Mouse (Mus musculus): ENCODE results near the gene Gm9936. TPM values are rescaled to one million over a fixed set of nuclear protein-coding genes. Genes with fewer than 3 reads are reported as not detected.

The Gm9936 gene
- polyA plus RNA-seq, 1 experiment from 2014 or later, result 0.18 TPM

- Histone ChIP-seq H3K27ac (ENCODE audit: low read length) (0 out of 2 replicates have a peak overlapping the region, but pooled peaks have one; percentile 24), H3K27me3 (ENCODE audit: control insufficient read depth, insufficient read depth, low read length) (no peaks in the 10 kb centered on the region), H3K9ac (ENCODE audit: low read length) (no peak overlapping the region), H3K4me3 (replicated peaks; ENCODE audit: low read length) (no peak overlapping the region), H3K36me3 (ENCODE audit: control insufficient read depth, insufficient read depth, low read length) (0 out of 2 replicates have a peak, but pooled peaks cover 15% of the 10 kb centered on the region), H3K4me2 (ENCODE audit: low read depth, low read length) (no peak overlapping the region), H3K9me3 (replicated peaks; ENCODE audit: control insufficient read depth, low read length) (no peaks in the 10 kb centered on the region), H3K4me1 (ENCODE audit: control insufficient read depth, insufficient read depth, low read length) (no peaks in the 10 kb centered on the region)
- peak; percentile 61; the same call in 1 of the 2 replicates for ATAC-seq (ENCODE audit: insufficient read depth, low FRiP score)
- 37% methylated on average over 8 of the region's 8 CpGs for WGBS
Observed at GRCm38 (mm10) chr5:114807468-114807867, 51.0 kb downstream of the Gm9936 start.

DNA sequence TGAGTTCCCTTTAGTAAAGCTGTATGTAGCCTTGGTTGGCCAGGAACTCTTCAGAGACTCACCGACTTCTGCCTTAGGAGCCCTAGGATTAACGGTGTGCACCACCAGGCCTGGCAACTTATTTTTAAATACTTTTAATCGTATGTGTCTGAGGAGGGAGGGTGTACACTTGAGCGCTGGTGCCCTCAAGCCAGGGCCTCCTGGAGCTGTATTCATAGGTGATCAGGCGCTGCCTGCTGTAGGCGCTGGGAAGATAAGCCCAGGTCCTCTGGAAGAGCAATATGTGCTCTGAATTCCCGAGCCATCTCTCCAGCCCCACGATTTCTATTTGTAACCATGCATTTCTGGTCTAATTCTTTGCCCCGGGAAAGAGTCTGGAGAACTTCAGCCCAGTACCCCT is 51.4 kb downstream of the Gm9936 start:
- no peaks in the 10 kb centered on the region for H3K9me3 ChIP-seq (replicated peaks; ENCODE audit: control insufficient read depth, low read length)
- H3K4me3 ChIP-seq (replicated peaks; ENCODE audit: low read length), result no peak overlapping the region
- no peaks in the 10 kb centered on the region for H3K27me3 ChIP-seq (ENCODE audit: control insufficient read depth, insufficient read depth, low read length)
- no peak overlapping the region for H3K4me2 ChIP-seq (ENCODE audit: low read depth, low read length)
- ATAC-seq (ENCODE audit: insufficient read depth, low FRiP score), result no peak
- H3K9ac ChIP-seq (ENCODE audit: low read length), result no peak overlapping the region
- 55% methylated on average over 9 of the region's 9 CpGs for WGBS
- no peaks in the 10 kb centered on the region for H3K4me1 ChIP-seq (ENCODE audit: control insufficient read depth, insufficient read depth, low read length)
- H3K36me3 ChIP-seq (ENCODE audit: control insufficient read depth, insufficient read depth, low read length), result 0 out of 2 replicates have a peak, but pooled peaks cover 19% of the 10 kb centered on the region
- H3K27ac ChIP-seq (ENCODE audit: low read length), result 0 out of 2 replicates have a peak overlapping the region, but pooled peaks have one; percentile 24

DNA sequence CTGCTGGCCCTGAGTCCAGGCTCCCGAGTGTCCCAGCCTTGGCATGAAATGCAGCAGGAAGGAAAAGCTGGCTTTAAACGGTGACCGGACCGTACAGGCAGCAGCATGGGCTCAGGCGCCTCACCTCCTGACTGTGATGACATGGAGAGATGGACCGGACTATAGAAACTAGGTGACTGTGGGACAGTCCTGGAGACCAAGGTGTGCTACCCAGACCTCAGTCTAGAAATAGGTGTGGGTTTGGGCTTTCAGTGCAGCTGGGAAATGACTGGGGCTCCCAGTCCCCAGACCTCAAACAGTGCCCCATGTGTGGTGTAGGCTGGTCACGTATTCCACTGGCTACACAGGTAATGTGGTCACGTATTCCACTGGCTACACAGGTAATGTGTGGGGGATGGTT is 51.8 kb downstream of the Gm9936 start:
- Histone ChIP-seq H3K27ac (ENCODE audit: low read length) (peak overlapping the region; percentile 49; the same call in 1 of the 2 replicates), H3K4me2 (ENCODE audit: low read depth, low read length) (peak overlapping the region; percentile 16; the same call in 1 of the 2 replicates), H3K36me3 (ENCODE audit: control insufficient read depth, insufficient read depth, low read length) (0 out of 2 replicates have a peak, but pooled peaks cover 22% of the 10 kb centered on the region), H3K27me3 (ENCODE audit: control insufficient read depth, insufficient read depth, low read length) (no peaks in the 10 kb centered on the region), H3K9ac (ENCODE audit: low read length) (no peak overlapping the region), H3K4me3 (replicated peaks; ENCODE audit: low read length) (no peak overlapping the region), H3K4me1 (ENCODE audit: control insufficient read depth, insufficient read depth, low read length) (no peaks in the 10 kb centered on the region), H3K9me3 (replicated peaks; ENCODE audit: control insufficient read depth, low read length) (no peaks in the 10 kb centered on the region)
- no peak for ATAC-seq (ENCODE audit: insufficient read depth, low FRiP score)
- 82% methylated on average over 8 of the region's 8 CpGs for WGBS

Small RNA genes lying within 50 kb of the gene (microRNA-seq; reads per million reads assigned to microRNA genes)
- gene Mir6240, result 10.3 reads per million, percentile 31 among the genes with 10 or more reads in this experiment

Other genes starting within 250 kb of the Gm9936 start
- 2.8 and 3.7 TPM in 2 replicates for gene Trpv4, start 200.3 kb downstream of the Gm9936 start, polyA plus RNA-seq (2015; fragmentation: Nextera tagmentation; extraction: Ambion mirVana)
- 208 and 281 TPM in 2 replicates for gene Gltp, start 167.7 kb downstream of the Gm9936 start, polyA plus RNA-seq (2015; fragmentation: Nextera tagmentation; extraction: Ambion mirVana)
- 9.3 and 9.4 TPM in 2 replicates for gene Tchp, start 150.9 kb downstream of the Gm9936 start, polyA plus RNA-seq (2015; fragmentation: Nextera tagmentation; extraction: Ambion mirVana)
- gene Ankrd13a, start 84.0 kb downstream of the Gm9936 start, polyA plus RNA-seq (2015; fragmentation: Nextera tagmentation; extraction: Ambion mirVana), result 12.7 and 13.1 TPM in 2 replicates
- gene Git2, start 83.2 kb downstream of the Gm9936 start, polyA plus RNA-seq (2015; fragmentation: Nextera tagmentation; extraction: Ambion mirVana), result 35.9 and 42.0 TPM in 2 replicates
- 66.8 and 71.8 TPM in 2 replicates for gene 1500011B03Rik, start 35.2 kb downstream of the Gm9936 start, polyA plus RNA-seq (2015; fragmentation: Nextera tagmentation; extraction: Ambion mirVana)
- not detected in 2 replicates for gene 4930519G04Rik, start 5.0 kb downstream of the Gm9936 start, polyA plus RNA-seq (2015; fragmentation: Nextera tagmentation; extraction: Ambion mirVana)
- 7.8 and 8.1 TPM in 2 replicates for gene Oasl2, start 38.3 kb upstream of the Gm9936 start, polyA plus RNA-seq (2015; fragmentation: Nextera tagmentation; extraction: Ambion mirVana)
- 1.3 and 2.1 TPM in 2 replicates for gene Oasl1, start 64.6 kb upstream of the Gm9936 start, polyA plus RNA-seq (2015; fragmentation: Nextera tagmentation; extraction: Ambion mirVana)
- gene 2210016L21Rik, start 83.5 kb upstream of the Gm9936 start, polyA plus RNA-seq (2015; fragmentation: Nextera tagmentation; extraction: Ambion mirVana), result 45.6 and 53.5 TPM in 2 replicates
- gene Hnf1a, start 112.4 kb upstream of the Gm9936 start, polyA plus RNA-seq (2015; fragmentation: Nextera tagmentation; extraction: Ambion mirVana), result 8.7 and 9.8 TPM in 2 replicates
- 9.6 and 10.6 TPM in 2 replicates for gene Sppl3, start 152.5 kb upstream of the Gm9936 start, polyA plus RNA-seq (2015; fragmentation: Nextera tagmentation; extraction: Ambion mirVana)
- gene Gm10401, start 239.6 kb upstream of the Gm9936 start, polyA plus RNA-seq (2015; fragmentation: Nextera tagmentation; extraction: Ambion mirVana), result 20.2 and 27.8 TPM in 2 replicates